Mouse (Mus musculus) cortical plate, adult 2 months (tissue): ENCODE data around the gene Mad1l1.

ENCODE experiments used
- CTCF ChIP-seq: fragments of 200-500 bp; IDR thresholded peaks from 2 replicates; pipeline ENCODE4 v1.5.1; 2011; ENCODE audit warnings: mild to moderate bottlenecking, control low read depth, low read length; ENCODE audit not compliant: insufficient read depth; ENCODE audit errors: extremely low read depth
- POLR2A ChIP-seq: fragments of 200-500 bp; IDR thresholded peaks from 2 replicates; pipeline ENCODE4 v1.6.1; 2011; ENCODE audit warnings: mild to moderate bottlenecking, low read length, control low read depth; ENCODE audit not compliant: insufficient read depth; ENCODE audit errors: extremely low read depth

DNA sequence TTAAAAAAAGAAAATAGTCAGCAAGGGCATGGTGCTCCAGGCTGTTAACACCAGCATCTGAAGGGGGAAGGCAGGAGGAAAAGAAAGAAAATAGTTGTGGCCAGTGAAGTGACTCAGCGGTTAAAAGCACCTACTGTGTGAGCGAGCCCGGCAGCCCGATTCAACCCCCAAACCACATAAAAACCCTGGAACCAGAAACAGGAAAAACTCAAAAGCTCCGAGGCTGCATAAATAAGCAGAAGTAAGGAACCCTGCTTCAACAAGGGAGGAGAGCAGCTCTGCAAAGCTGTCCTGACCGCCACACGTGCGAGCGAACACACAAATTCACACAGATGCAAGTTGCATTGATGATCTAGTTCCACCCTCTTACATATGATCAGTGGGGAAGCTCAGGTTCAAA, 28.5 kb upstream of the Mad1l1 start:
- no peak for TF ChIP-seq CTCF
- TF ChIP-seq POLR2A, result no peak
